Mouse (Mus musculus) cerebellum, adult 2 months (tissue): ENCODE measurements around the gene Kirrel3.

Experiments used
- CTCF ChIP-seq: fragments of 200-500 bp; IDR thresholded peaks from 2 replicates; pipeline ENCODE4 v1.5.1; 2011; ENCODE audit warnings: low read depth, mild to moderate bottlenecking, control low read depth, low read length, moderate library complexity, borderline replicate concordance; ENCODE audit not compliant: insufficient read depth
- POLR2A ChIP-seq: fragments of 200-500 bp; IDR thresholded peaks from 2 replicates; pipeline ENCODE4 v1.6.1; 2011; ENCODE audit warnings: low read length, control low read depth, borderline replicate concordance; ENCODE audit not compliant: insufficient read depth

DNA sequence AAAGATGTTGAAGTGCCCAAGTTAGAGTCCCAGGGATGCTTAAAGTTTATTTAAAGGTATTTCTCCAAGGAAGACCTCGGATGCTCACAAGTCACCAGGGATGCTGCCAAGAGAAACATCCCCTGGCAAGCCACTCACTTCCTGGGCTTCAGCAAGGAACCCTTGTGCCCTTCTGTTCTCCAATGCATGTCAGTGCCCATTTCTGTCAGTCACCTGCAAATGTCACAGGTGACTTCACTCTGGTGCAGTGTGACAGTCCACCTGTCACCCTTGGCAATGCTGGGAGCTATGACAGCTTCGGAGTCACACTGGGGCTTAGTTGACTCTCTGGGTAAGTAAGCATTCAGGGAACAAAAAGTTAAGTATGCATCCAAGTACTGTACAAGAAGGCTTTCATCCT is 12.4 kb downstream of the Kirrel3 start:
- TF ChIP-seq POLR2A: no peak
- no peak for TF ChIP-seq CTCF
